Mouse (Mus musculus) forebrain, embryonic 13.5 days (tissue): ENCODE results near the gene Glo1. TPM values are rescaled to one million over a fixed set of nuclear protein-coding genes. Genes with fewer than 3 reads are reported as not detected.

Experiments
- ATAC-seq: fragments of 200-750 bp; cut with Nextera tagmentation; 2 replicates; pipeline ENCODE4 v1.8.0; 2017
- H3K27ac ChIP-seq: fragments of 300-500 bp; sonication (generic); 2 replicates; pipeline ENCODE4 v1.5.1; 2015; ENCODE audit warnings: inconsistent platforms, mild to moderate bottlenecking, moderate library complexity
- H3K27me3 ChIP-seq: fragments of 300-500 bp; sonication (generic); 2 replicates; pipeline ENCODE4 v1.6.1; 2015; ENCODE audit warnings: mild to moderate bottlenecking, inconsistent platforms
- H3K36me3 ChIP-seq: fragments of 300-500 bp; sonication (generic); 2 replicates; pipeline ENCODE4 v1.6.1; 2015; ENCODE audit warnings: mild to moderate bottlenecking, inconsistent platforms; ENCODE audit not compliant: poor library complexity, severe bottlenecking
- H3K4me1 ChIP-seq: fragments of 300-500 bp; sonication (generic); 2 replicates; pipeline ENCODE4 v1.6.1; 2015; ENCODE audit warnings: inconsistent platforms
- H3K4me2 ChIP-seq: fragments of 300-500 bp; sonication (generic); 2 replicates; pipeline ENCODE4 v1.6.1; 2015; ENCODE audit warnings: inconsistent platforms, mild to moderate bottlenecking, moderate library complexity
- H3K4me3 ChIP-seq: fragments of 300-500 bp; sonication (generic); 2 replicates; pipeline ENCODE4 v1.5.1; 2015; ENCODE audit warnings: mild to moderate bottlenecking, inconsistent platforms
- H3K9ac ChIP-seq: fragments of 300-500 bp; sonication (generic); 2 replicates; pipeline ENCODE4 v1.6.1; 2015; ENCODE audit warnings: mild to moderate bottlenecking, inconsistent platforms
- H3K9me3 ChIP-seq: fragments of 300-500 bp; sonication (generic); replicated peaks from 2 replicates; pipeline ENCODE4 v1.6.1; 2016; ENCODE audit warnings: inconsistent platforms
- WGBS: fragments of 180-500 bp; shearing (Covaris S2); methylation state at CpG from one replicate; pipeline ENCODE4 v1.1.7; 2015; 5-methylcytosine and 5-hydroxymethylcytosine counted together
- polyA plus RNA-seq: library from polyadenylated mRNA; unstranded; fragments of >200 nt; fragmentation: Nextera tagmentation; extraction: Ambion mirVana; gene quantifications from 2 replicates; pipeline ENCODE4 v1.2.1, GENCODE M21; 2015

The Glo1 gene
- polyA plus RNA-seq, 1 experiment from 2014 or later: 191 TPM

GRCm38 (mm10) chr17:30553027-30553937 lies 73.4 kb downstream of the Glo1 start:
- Histone ChIP-seq H3K27me3 (no peaks in the 10 kb centered on the region), H3K4me3 (no peak overlapping the region), H3K36me3 (no peaks in the 10 kb centered on the region), H3K9ac (no peak overlapping the region), H3K4me1 (0 out of 2 replicates have a peak, but pooled peaks cover 6% of the 10 kb centered on the region), H3K9me3 (no peaks in the 10 kb centered on the region), H3K4me2 (no peak overlapping the region), H3K27ac (no peak overlapping the region)
- ATAC-seq: no peak
- 88% methylated on average over 4 of the region's 4 CpGs for WGBS

GRCm38 (mm10) chr17:30550774-30551107 lies 75.9 kb downstream of the Glo1 start:
- Histone ChIP-seq H3K4me3 (no peak overlapping the region), H3K9ac (no peak overlapping the region), H3K4me2 (no peak overlapping the region), H3K9me3 (no peaks in the 10 kb centered on the region), H3K36me3 (no peaks in the 10 kb centered on the region), H3K4me1 (0 out of 2 replicates have a peak, but pooled peaks cover 13% of the 10 kb centered on the region), H3K27ac (no peak overlapping the region), H3K27me3 (no peaks in the 10 kb centered on the region)
- ATAC-seq: no peak
- WGBS: 29% methylated on average over 1 of the region's 1 CpGs

- Histone ChIP-seq H3K9me3 (no peaks in the 10 kb centered on the region), H3K4me2 (no peak overlapping the region), H3K9ac (no peak overlapping the region), H3K27me3 (no peaks in the 10 kb centered on the region), H3K4me3 (no peak overlapping the region), H3K36me3 (no peaks in the 10 kb centered on the region), H3K4me1 (0 out of 2 replicates have a peak, but pooled peaks cover 13% of the 10 kb centered on the region), H3K27ac (no peak overlapping the region)
- ATAC-seq: no peak
- WGBS: 53% methylated on average over 9 of the region's 9 CpGs
Observed at GRCm38 (mm10) chr17:30549899-30550773, 76.5 kb downstream of the Glo1 start.

GRCm38 (mm10) chr17:30539098-30539497 lies 87.6 kb downstream of the Glo1 start:
- H3K36me3 ChIP-seq: no peaks in the 10 kb centered on the region
- no peak overlapping the region for H3K9ac ChIP-seq
- no peak for ATAC-seq
- no peaks in the 10 kb centered on the region for H3K27me3 ChIP-seq
- no peaks in the 10 kb centered on the region for H3K9me3 ChIP-seq
- H3K4me3 ChIP-seq: no peak overlapping the region
- no peak overlapping the region for H3K27ac ChIP-seq
- H3K4me2 ChIP-seq: no peak overlapping the region
- WGBS: 63% methylated on average over 8 of the region's 8 CpGs
- peaks cover 11% of the 10 kb centered on the region for H3K4me1 ChIP-seq

GRCm38 (mm10) chr17:30536651-30537050 lies 90.0 kb downstream of the Glo1 start:
- Histone ChIP-seq H3K27me3 (no peaks in the 10 kb centered on the region), H3K9me3 (no peaks in the 10 kb centered on the region), H3K27ac (no peak overlapping the region), H3K36me3 (no peaks in the 10 kb centered on the region), H3K4me1 (peaks cover 11% of the 10 kb centered on the region), H3K4me2 (no peak overlapping the region), H3K9ac (no peak overlapping the region), H3K4me3 (no peak overlapping the region)
- 62% methylated on average over 5 of the region's 5 CpGs for WGBS
- no peak for ATAC-seq

Other genes with a start within 250 kb of the Glo1 start
- gene Btbd9, start 50.4 kb downstream of the Glo1 start, polyA plus RNA-seq: 111 and 116 TPM in 2 replicates
- gene Dnah8, start 2.5 kb downstream of the Glo1 start, polyA plus RNA-seq: 0.84 and 0.85 TPM in 2 replicates